Mouse (Mus musculus): ENCODE data around the gene Igdcc4. TPM values are rescaled to one million over a fixed set of nuclear protein-coding genes. Genes with fewer than 3 reads are reported as not detected.

The Igdcc4 gene
- polyA plus RNA-seq, 2 experiments = 4.5 to 4.6 TPM

DNA sequence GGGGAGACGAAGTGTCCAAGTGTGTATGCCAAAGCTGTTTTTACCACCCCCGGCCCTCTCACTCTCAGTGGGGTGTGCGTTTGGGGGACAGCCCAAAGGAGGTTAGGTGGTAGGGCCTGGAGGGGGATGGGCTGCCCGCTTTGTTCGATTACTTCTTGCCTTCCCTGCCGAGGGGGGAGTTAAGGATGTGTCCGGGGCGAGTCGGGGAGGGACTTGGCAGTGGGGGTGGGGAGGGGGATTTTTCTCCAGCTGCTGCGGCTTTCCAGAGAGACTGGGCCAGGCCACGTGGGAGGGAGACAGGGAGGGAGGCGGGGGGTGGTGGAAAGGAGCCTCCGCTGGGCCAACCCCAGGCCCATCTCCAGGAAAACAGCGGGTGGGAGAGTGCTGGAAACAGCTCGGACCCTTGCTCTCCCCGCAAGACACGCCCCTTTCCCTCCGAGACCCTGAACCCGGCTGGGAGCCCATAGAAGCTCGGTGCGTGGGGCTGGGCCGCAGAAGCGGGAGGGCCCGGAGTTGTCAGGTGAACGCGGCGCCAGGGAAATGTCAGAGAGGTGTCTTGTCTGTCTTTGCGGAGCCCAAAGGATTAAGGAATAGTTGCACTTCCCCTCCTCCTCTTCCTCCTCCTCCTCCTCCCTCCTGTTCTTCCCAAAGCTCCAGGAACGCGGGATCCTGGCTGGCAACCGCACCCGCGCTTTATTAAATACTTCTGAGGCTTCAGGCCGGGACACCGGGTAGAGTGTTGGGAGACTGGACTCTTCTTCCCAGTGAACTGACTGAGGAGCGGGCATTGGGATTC is 1.3 kb downstream of the Igdcc4 start:
- DNase-seq (ENCODE audit: low read depth in 3 of 3, low spot score in 3 of 3) (no peak), ATAC-seq (ENCODE audit: insufficient read depth) (peak; percentile 23; the same call in 1 of the 2 replicates)
- TF ChIP-seq CTCF (IDR thresholded peaks at IDR 0.05; ENCODE audit: low read depth) = no peak
- TF ChIP-seq EP300 (IDR thresholded peaks at IDR 0.05; ENCODE audit: low read depth) = no peak
- Histone ChIP-seq H3K9ac (replicated peaks) (no peak overlapping the region), H3K4me2 (ENCODE audit: low read depth) (peak overlapping the region; percentile 65), H3K4me1 (replicated peaks; ENCODE audit: control insufficient read depth in 2 of 2, insufficient read depth in 2 of 2, low read length in 1 of 2) (peaks cover 0 to 4% of the 10 kb centered on the region in 2 experiments; a peak in 2 of 4 replicates), H3K27ac (no peak overlapping the region), H3K36me3 (replicated peaks; ENCODE audit: control insufficient read depth, insufficient read depth, low read depth) (no peaks in the 10 kb centered on the region), H3K9me3 (ENCODE audit: control insufficient read depth, low read length) (no peaks in the 10 kb centered on the region), H3K4me3 (ENCODE audit: insufficient read depth in 1 of 2, low read depth in 2 of 2, low read length in 2 of 2) (peak overlapping the region; percentile 22 to 59), H3K27me3 (ENCODE audit: control insufficient read depth, insufficient read depth, low read length) (peaks cover 39% of the 10 kb centered on the region)
- 11% methylated on average over 36 of the region's 36 CpGs for WGBS (ENCODE audit: insufficient replicate concordance)

GRCm38 (mm10) chr9:65103173-65103752 is 2.0 kb downstream of the Igdcc4 start:
- DNase-seq (ENCODE audit: low read depth in 3 of 3, low spot score in 3 of 3) = no peak
- no peak for ATAC-seq (ENCODE audit: insufficient read depth)
- no peak overlapping the region for H3K27ac ChIP-seq
- peak overlapping the region; percentile 1 to 17; a peak in 1 of 4 replicates for H3K4me3 ChIP-seq (ENCODE audit: insufficient read depth in 1 of 2, low read depth in 2 of 2, low read length in 2 of 2)
- peak overlapping the region; percentile 65 for H3K4me2 ChIP-seq (ENCODE audit: low read depth)
- peaks cover 39% of the 10 kb centered on the region for H3K27me3 ChIP-seq (ENCODE audit: control insufficient read depth, insufficient read depth, low read length)
- no peak overlapping the region for H3K9ac ChIP-seq (replicated peaks)
- H3K36me3 ChIP-seq (replicated peaks; ENCODE audit: control insufficient read depth, insufficient read depth, low read depth) = no peaks in the 10 kb centered on the region
- H3K4me1 ChIP-seq (replicated peaks; ENCODE audit: control insufficient read depth in 2 of 2, insufficient read depth in 2 of 2, low read length in 1 of 2) = peaks cover 0 to 7% of the 10 kb centered on the region in 2 experiments; a peak in 2 of 4 replicates
- 20% methylated on average over 8 of the region's 8 CpGs for WGBS (ENCODE audit: insufficient replicate concordance)
- TF ChIP-seq EP300 (IDR thresholded peaks at IDR 0.05; ENCODE audit: low read depth) (no peak), CTCF (IDR thresholded peaks at IDR 0.05; ENCODE audit: low read depth) (no peak)
- H3K9me3 ChIP-seq (ENCODE audit: control insufficient read depth, low read length) = no peaks in the 10 kb centered on the region

GRCm38 (mm10) chr9:65106821-65107220 is 5.5 kb downstream of the Igdcc4 start:
- H3K4me1 ChIP-seq (replicated peaks; ENCODE audit: control insufficient read depth in 2 of 2, insufficient read depth in 2 of 2, low read length in 1 of 2) = peaks cover 0 to 14% of the 10 kb centered on the region in 2 experiments; a peak in 2 of 4 replicates
- no peak overlapping the region for H3K9ac ChIP-seq (replicated peaks)
- no peak overlapping the region for H3K4me3 ChIP-seq (ENCODE audit: insufficient read depth in 1 of 2, low read depth in 2 of 2, low read length in 2 of 2)
- no peaks in the 10 kb centered on the region for H3K9me3 ChIP-seq (ENCODE audit: control insufficient read depth, low read length)
- H3K27me3 ChIP-seq (ENCODE audit: control insufficient read depth, insufficient read depth, low read length) = peaks cover 34% of the 10 kb centered on the region
- 50% methylated on average over 4 of the region's 4 CpGs for WGBS (ENCODE audit: insufficient replicate concordance)
- ATAC-seq (ENCODE audit: insufficient read depth) = no peak
- H3K36me3 ChIP-seq (replicated peaks; ENCODE audit: control insufficient read depth, insufficient read depth, low read depth) = no peaks in the 10 kb centered on the region
- TF ChIP-seq EP300 (IDR thresholded peaks at IDR 0.05; ENCODE audit: low read depth) = no peak
- TF ChIP-seq CTCF (IDR thresholded peaks at IDR 0.05; ENCODE audit: low read depth) = no peak
- no peak overlapping the region for H3K27ac ChIP-seq
- DNase-seq (ENCODE audit: low read depth in 3 of 3, low spot score in 3 of 3) = no peak
- no peak overlapping the region for H3K4me2 ChIP-seq (ENCODE audit: low read depth)

GRCm38 (mm10) chr9:65107893-65108292 is 6.6 kb downstream of the Igdcc4 start:
- TF ChIP-seq CTCF (IDR thresholded peaks at IDR 0.05; ENCODE audit: low read depth) (no peak), EP300 (IDR thresholded peaks at IDR 0.05; ENCODE audit: low read depth) (no peak)
- Histone ChIP-seq H3K27ac (no peak overlapping the region), H3K9me3 (ENCODE audit: control insufficient read depth, low read length) (no peaks in the 10 kb centered on the region), H3K9ac (replicated peaks) (no peak overlapping the region), H3K4me2 (ENCODE audit: low read depth) (no peak overlapping the region), H3K36me3 (replicated peaks; ENCODE audit: control insufficient read depth, insufficient read depth, low read depth) (no peaks in the 10 kb centered on the region), H3K4me3 (ENCODE audit: insufficient read depth in 1 of 2, low read depth in 2 of 2, low read length in 2 of 2) (no peak overlapping the region), H3K4me1 (replicated peaks; ENCODE audit: control insufficient read depth in 2 of 2, insufficient read depth in 2 of 2, low read length in 1 of 2) (peaks cover 0 to 14% of the 10 kb centered on the region in 2 experiments; a peak in 2 of 4 replicates), H3K27me3 (ENCODE audit: control insufficient read depth, insufficient read depth, low read length) (peaks cover 23% of the 10 kb centered on the region)
- 48% methylated on average over 1 of the region's 1 CpGs for WGBS (ENCODE audit: insufficient replicate concordance)
- DNase-seq (ENCODE audit: low read depth in 3 of 3, low spot score in 3 of 3) (no peak), ATAC-seq (ENCODE audit: insufficient read depth) (no peak)

All from liver, embryonic 14.5 days (tissue).